In genomic region chr13:80951327-80951726, GRCm38 (mm10) we compare ENCODE assay signal across 14 mouse cellular contexts.
A peak's percentile ranks its signal among the peaks of the same experiment; 100 is the strongest.
DNase-seq lines count a peak whose midpoint lies in the region; ATAC-seq and TF ChIP-seq lines count a peak whose summit lies in the region.
"Had no signal": no experiment of that assay in that cellular context is flagged by ENCODE, and none has a peak within 500 bp of the region (broad histone marks: within the 10 kb centered on the region; RNA-seq: fewer than 3 reads in every experiment).

No protein-coding gene starts in this region.

- no peaks in the 10 kb centered on the region for H3K4me1 ChIP-seq in heart, embryonic 11.5 days (ENCODE audit: control insufficient read depth, insufficient read depth, low read length)
- H3K4me1 ChIP-seq in limb, embryonic 10.5 days, result peaks cover 20% of the 10 kb centered on the region
- H3K4me1 ChIP-seq in midbrain, embryonic 10.5 days, result no peaks in the 10 kb centered on the region
- H3K4me1 ChIP-seq: embryonic facial prominence, embryonic 13.5 days; limb, embryonic 13.5 days; midbrain, embryonic 12.5 days had no signal

- no peak for TF ChIP-seq CTCF in gastrocnemius, adult 2 months (IDR thresholded peaks at IDR 0.05)

- no peaks in the 10 kb centered on the region for H3K9me3 ChIP-seq in heart, embryonic 11.5 days (replicated peaks; ENCODE audit: control insufficient read depth, low read length)
- H3K9me3 ChIP-seq in limb, embryonic 10.5 days (replicated peaks), result no peaks in the 10 kb centered on the region
- H3K9me3 ChIP-seq in midbrain, embryonic 10.5 days (replicated peaks), result no peaks in the 10 kb centered on the region
- H3K9me3 ChIP-seq: embryonic facial prominence, embryonic 13.5 days; limb, embryonic 13.5 days; midbrain, embryonic 12.5 days had no signal

- no peak overlapping the region for H3K4me3 ChIP-seq in heart, embryonic 11.5 days (ENCODE audit: low read depth, low read length)
- no peak overlapping the region for H3K4me3 ChIP-seq in gastrocnemius, adult 2 months
- H3K4me3 ChIP-seq in limb, embryonic 10.5 days, result no peak overlapping the region
- H3K4me3 ChIP-seq in midbrain, embryonic 10.5 days, result no peak overlapping the region
- H3K4me3 ChIP-seq: embryonic facial prominence, embryonic 13.5 days; limb, embryonic 13.5 days; midbrain, embryonic 12.5 days had no signal

- no peak for ATAC-seq in heart, embryonic 11.5 days (replicated peaks; ENCODE audit: insufficient number of reproducible peaks, low FRiP score, low TSS enrichment)
- ATAC-seq: inflammation-experienced regulatory T-cells, adult 6 months had no signal

- H3K27me3 ChIP-seq in heart, embryonic 11.5 days (ENCODE audit: control insufficient read depth, insufficient read depth, low read length), result no peaks in the 10 kb centered on the region
- no peaks in the 10 kb centered on the region for H3K27me3 ChIP-seq in limb, embryonic 10.5 days (ENCODE audit: low read depth, poor library complexity, severe bottlenecking)
- no peaks in the 10 kb centered on the region for H3K27me3 ChIP-seq in midbrain, embryonic 10.5 days (ENCODE audit: low read depth, poor library complexity, severe bottlenecking)
- H3K27me3 ChIP-seq: embryonic facial prominence, embryonic 13.5 days; limb, embryonic 13.5 days; midbrain, embryonic 12.5 days had no signal

- no peak overlapping the region for H3K4me2 ChIP-seq in heart, embryonic 11.5 days
- H3K4me2 ChIP-seq: embryonic facial prominence, embryonic 13.5 days; limb, embryonic 13.5 days; midbrain, embryonic 12.5 days had no signal

- no peaks in the 10 kb centered on the region for H3K36me3 ChIP-seq in heart, embryonic 11.5 days (ENCODE audit: control insufficient read depth, insufficient read depth, low read length)
- no peaks in the 10 kb centered on the region for H3K36me3 ChIP-seq in limb, embryonic 10.5 days
- H3K36me3 ChIP-seq in midbrain, embryonic 10.5 days, result no peaks in the 10 kb centered on the region
- H3K36me3 ChIP-seq: embryonic facial prominence, embryonic 13.5 days; limb, embryonic 13.5 days; midbrain, embryonic 12.5 days had no signal

- no peak overlapping the region for H3K27ac ChIP-seq in heart, embryonic 11.5 days (ENCODE audit: low read depth, low read length)
- H3K27ac ChIP-seq in gastrocnemius, adult 2 months, result peak overlapping the region; percentile 65
- H3K27ac ChIP-seq in limb, embryonic 10.5 days, result no peak overlapping the region
- H3K27ac ChIP-seq in midbrain, embryonic 10.5 days (replicated peaks), result no peak overlapping the region
- H3K27ac ChIP-seq: embryonic facial prominence, embryonic 13.5 days; limb, embryonic 13.5 days; midbrain, embryonic 12.5 days; stomach, postnatal 0 days had no signal

- H3K9ac ChIP-seq in heart, embryonic 11.5 days (ENCODE audit: low read depth, low read length), result no peak overlapping the region
- H3K9ac ChIP-seq: embryonic facial prominence, embryonic 13.5 days; limb, embryonic 13.5 days; midbrain, embryonic 12.5 days had no signal

- intact Hi-C loops in gastrocnemius, adult 2 months (cut with DNase I), result no loop called here

- peak; percentile 97 for DNase-seq in heart, adult 11 months
- peak; percentile 62 for DNase-seq in 3T3-L1 (ENCODE audit: low read depth, low spot score)
- DNase-seq in gastrocnemius, adult 2 months, result peak; percentile 87
- peak; percentile 36 to 37 for DNase-seq in kidney, postnatal 36 days
- no peak for DNase-seq in limb, embryonic 10.5 days (ENCODE audit: low spot score)
- no peak for DNase-seq in midbrain, embryonic 10.5 days (ENCODE audit: low spot score)
- no peak for DNase-seq in cerebellum, postnatal 14 days
- DNase-seq: B cell, adult 2 months had no signal

- WGBS in heart, embryonic 11.5 days (ENCODE audit: insufficient replicate concordance), result 87% methylated on average over 3 of the region's 3 CpGs
- 89% methylated on average over 3 of the region's 3 CpGs for WGBS in limb, embryonic 10.5 days
- WGBS in midbrain, embryonic 10.5 days, result 83% methylated on average over 3 of the region's 3 CpGs

Comparison
In these comparisons a context has a peak if more than half of its experiments do, and no peak if none do; other contexts are left out.
1. DNase-seq: peak in heart, adult 11 months (single experiment), 3T3-L1 (single experiment), gastrocnemius, adult 2 months (single experiment) and kidney, postnatal 36 days (2 of 2); none in limb, embryonic 10.5 days (single experiment), midbrain, embryonic 10.5 days (single experiment) and cerebellum, postnatal 14 days (0 of 2).